Comparison of ENCODE assay signal across 8 mouse cellular contexts in genomic region chr7:34702718-34703351, GRCm38 (mm10). TPM values are rescaled to one million over a fixed set of nuclear protein-coding genes. Genes with fewer than 3 reads are reported as not detected.
DNase-seq lines count a peak whose midpoint lies in the region; ATAC-seq lines count a peak whose summit lies in the region.
"Had no signal": no experiment of that assay in that cellular context is flagged by ENCODE, and none has a peak within 500 bp of the region (broad histone marks: within the 10 kb centered on the region; RNA-seq: fewer than 3 reads in every experiment).

No protein-coding gene starts in this region.

- H3K36me3 ChIP-seq in liver, embryonic 12.5 days = no peaks in the 10 kb centered on the region
- H3K36me3 ChIP-seq in liver, embryonic 11.5 days (ENCODE audit: control insufficient read depth, insufficient read depth, low read length) = no peaks in the 10 kb centered on the region
- H3K36me3 ChIP-seq: neural tube, embryonic 13.5 days had no signal

- no peak overlapping the region for H3K27ac ChIP-seq in liver, embryonic 12.5 days
- H3K27ac ChIP-seq in liver, embryonic 11.5 days (ENCODE audit: low read depth, low read length) = no peak overlapping the region
- H3K27ac ChIP-seq: neural tube, embryonic 13.5 days had no signal

- H3K4me3 ChIP-seq in liver, embryonic 12.5 days = no peak overlapping the region
- no peak overlapping the region for H3K4me3 ChIP-seq in liver, embryonic 11.5 days (ENCODE audit: low read depth, low read length)
- H3K4me3 ChIP-seq: neural tube, embryonic 13.5 days had no signal

- 11% methylated on average over 11 of the region's 11 CpGs for WGBS in liver, embryonic 12.5 days (ENCODE audit: insufficient replicate concordance)
- WGBS in liver, embryonic 11.5 days = 14% methylated on average over 11 of the region's 11 CpGs

- no peaks in the 10 kb centered on the region for H3K4me1 ChIP-seq in liver, embryonic 12.5 days
- no peaks in the 10 kb centered on the region for H3K4me1 ChIP-seq in liver, embryonic 11.5 days (replicated peaks; ENCODE audit: control insufficient read depth, insufficient read depth, low read length)

- H3K9ac ChIP-seq in liver, embryonic 12.5 days = no peak overlapping the region
- no peak overlapping the region for H3K9ac ChIP-seq in liver, embryonic 11.5 days (ENCODE audit: low read depth, low read length)
- H3K9ac ChIP-seq: neural tube, embryonic 13.5 days had no signal

- DNase-seq in liver (peak; percentile 52), NIH3T3 (ENCODE audit: low read depth) (peak; percentile 60)
- peak; percentile 1 for DNase-seq in c-Kit-positive CD71-positive TER-119-positive erythroid progenitor cells, embryonic 14.5 days (ENCODE audit: low spot score)
- peak; percentile 63 for DNase-seq in liver, embryonic 11.5 days (ENCODE audit: low spot score)
- DNase-seq in B cell, adult 2 months = no peak

- H3K27me3 ChIP-seq in liver, embryonic 12.5 days (replicated peaks) = 0 out of 2 replicates have a peak, but pooled peaks cover 3% of the 10 kb centered on the region
- no peaks in the 10 kb centered on the region for H3K27me3 ChIP-seq in liver, embryonic 11.5 days (replicated peaks; ENCODE audit: control insufficient read depth, insufficient read depth, low read length)
- H3K27me3 ChIP-seq: neural tube, embryonic 13.5 days had no signal

- ATAC-seq in liver, embryonic 12.5 days = no peak
- no peak for ATAC-seq in liver, embryonic 11.5 days (replicated peaks; ENCODE audit: low FRiP score)
- no peak for ATAC-seq in monocyte, adult 5-6 weeks (replicated peaks; ENCODE audit: insufficient number of reproducible peaks, low FRiP score, low TSS enrichment, poor library complexity, severe bottlenecking)

- no peak overlapping the region for H3K4me2 ChIP-seq in liver, embryonic 12.5 days
- H3K4me2 ChIP-seq in liver, embryonic 11.5 days = no peak overlapping the region
- H3K4me2 ChIP-seq: neural tube, embryonic 13.5 days had no signal

- no peaks in the 10 kb centered on the region for H3K9me3 ChIP-seq in liver, embryonic 12.5 days (replicated peaks)
- no peaks in the 10 kb centered on the region; the same call in 1 of the 2 replicates for H3K9me3 ChIP-seq in liver, embryonic 11.5 days (ENCODE audit: control insufficient read depth, low read length)

RNA-seq across cellular contexts. Expression of gene Kctd15, which starts 46.3 kb away (rescaled TPM):
- 2.2 and 2.7 TPM in 2 replicates for polyA plus RNA-seq in liver, embryonic 12.5 days (2016; fragmentation: Nextera tagmentation; extraction: Ambion mirVana)
- polyA plus RNA-seq in liver, embryonic 11.5 days (2014; fragmentation: Nextera tagmentation; extraction: Ambion mirVana) = 4.3 and 4.9 TPM in 2 replicates
- total RNA-seq in monocyte, adult 5-6 weeks (2017) = 0.48 to 1.8 TPM (median 1.1 TPM) in 3 replicates

Comparison
In these comparisons a context has a peak if more than half of its experiments do, and no peak if none do; other contexts are left out.
1. DNase-seq: peak in liver (single experiment), NIH3T3 (single experiment), c-Kit-positive CD71-positive TER-119-positive erythroid progenitor cells, embryonic 14.5 days (single experiment) and liver, embryonic 11.5 days (single experiment); none in B cell, adult 2 months (0 of 2).